Mouse (Mus musculus) retina, postnatal 7 days (tissue): ENCODE data around the gene Tnip1.

Source experiments
- DNase-seq: peaks from one replicate; pipeline ENCODE4 v3.0.0-alpha.2; 2012; ENCODE audit warnings: low read depth, low spot score

Gene Tnip1

DNA sequence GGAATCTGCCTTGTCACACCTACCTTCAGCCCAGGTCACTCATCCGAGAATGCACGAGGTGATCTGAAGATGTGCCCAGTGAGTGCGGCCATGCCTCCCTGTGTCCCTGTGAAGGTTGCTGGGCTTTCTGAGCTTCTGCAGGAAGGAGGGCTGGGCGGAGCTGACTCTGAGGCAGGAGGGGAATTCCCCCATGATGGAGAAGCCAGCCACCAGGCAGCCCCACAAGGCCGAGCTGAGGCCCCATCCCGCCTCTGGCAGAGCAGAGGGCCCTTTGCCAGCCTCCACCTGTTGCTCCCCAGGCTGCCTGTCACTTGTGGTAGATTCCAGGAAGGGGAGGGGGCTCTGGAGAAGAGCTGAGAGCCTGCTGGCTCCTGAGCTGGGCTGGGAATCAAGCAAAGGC, at the start of gene Tnip1:
TSS of gene Tnip1 (minus strand) at position 108 of the 400 bp plus-strand sequence.
- no peak for DNase-seq

DNA sequence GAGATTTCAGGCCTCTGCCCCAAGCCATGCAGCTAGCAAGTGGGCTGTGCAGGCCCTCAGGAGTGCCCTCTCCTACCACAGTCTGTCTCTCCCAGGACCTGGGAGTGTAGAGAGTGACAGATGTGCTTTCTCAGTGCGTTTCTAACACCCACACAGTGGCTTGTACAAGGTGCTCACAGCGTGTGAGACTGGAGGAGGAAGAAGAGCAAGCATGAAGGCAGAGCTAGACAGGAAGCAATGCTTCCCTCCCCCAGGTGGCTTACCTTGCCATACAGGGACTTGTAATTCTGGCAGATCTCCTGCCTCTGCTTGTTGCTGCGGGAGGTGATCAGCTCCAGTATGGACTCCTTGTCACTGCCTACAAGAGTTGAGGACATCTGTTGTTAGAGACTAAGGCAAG, 48.7 kb upstream of the Tnip1 start:
- no peak for DNase-seq

DNA sequence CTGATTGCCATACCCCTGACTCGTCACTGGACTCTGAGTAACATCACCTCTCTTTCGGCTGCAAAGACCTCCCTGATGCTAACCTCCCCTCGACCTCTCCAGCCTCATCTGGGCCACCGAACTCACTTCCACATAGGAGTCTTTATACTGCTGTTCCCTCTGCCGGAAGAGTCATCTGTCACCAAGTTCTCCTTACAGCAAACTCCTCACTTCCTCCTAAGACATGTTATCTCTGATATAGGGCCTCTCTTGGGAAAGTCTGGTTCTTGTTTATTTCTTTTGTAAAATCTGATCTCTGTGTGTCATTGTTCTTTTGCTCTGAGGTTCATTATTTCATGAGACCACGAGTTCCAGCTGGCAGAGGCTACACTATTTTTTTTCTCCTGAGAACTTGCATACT, 45.5 kb upstream of the Tnip1 start:
- DNase-seq: no peak

DNA sequence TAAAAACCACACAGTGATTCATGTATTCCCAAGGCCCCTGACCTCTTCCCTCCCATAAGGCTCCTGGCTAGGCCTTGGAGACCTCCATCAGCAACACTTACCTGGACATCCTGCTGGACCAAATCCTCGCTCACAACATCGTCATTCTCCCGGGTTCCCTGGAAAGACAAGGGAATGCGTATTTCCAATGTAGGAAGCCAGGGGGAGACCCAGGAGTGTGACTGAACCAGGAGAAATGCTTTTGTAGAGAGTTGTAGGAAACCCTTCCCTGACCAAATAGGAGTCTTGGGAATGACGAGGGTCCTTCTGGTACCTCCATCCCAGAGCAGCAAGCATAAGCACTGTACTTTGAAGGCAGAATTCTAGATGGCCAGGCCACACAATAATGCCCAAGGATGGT, 43.0 kb upstream of the Tnip1 start:
- DNase-seq: no peak

DNA sequence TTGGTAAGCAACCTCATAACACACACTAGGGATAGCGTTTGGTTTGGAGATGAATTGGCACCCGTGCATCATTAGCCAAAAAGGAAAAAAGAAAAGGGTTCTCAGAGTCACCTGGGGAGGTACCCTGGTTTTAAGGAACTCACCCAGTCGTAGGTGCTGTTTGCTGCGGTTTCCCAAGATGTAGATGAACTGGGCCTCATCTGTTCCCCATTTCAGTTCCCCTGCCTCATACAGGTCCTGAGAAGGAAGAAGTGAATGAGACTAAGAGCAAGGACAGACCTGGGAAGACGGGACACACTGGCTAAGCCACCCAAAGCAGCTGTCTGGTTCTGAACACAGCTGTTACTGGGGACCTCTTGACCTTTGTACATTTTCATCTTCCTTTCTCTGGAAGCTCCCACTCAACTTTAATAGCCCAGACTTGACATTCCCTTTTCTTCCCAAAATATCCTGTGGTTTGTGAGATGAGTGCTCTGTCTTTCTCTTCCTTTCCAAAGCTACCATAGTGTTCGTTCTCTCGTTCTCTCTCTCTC, 42.3 kb upstream of the Tnip1 start:
- DNase-seq: no peak

DNA sequence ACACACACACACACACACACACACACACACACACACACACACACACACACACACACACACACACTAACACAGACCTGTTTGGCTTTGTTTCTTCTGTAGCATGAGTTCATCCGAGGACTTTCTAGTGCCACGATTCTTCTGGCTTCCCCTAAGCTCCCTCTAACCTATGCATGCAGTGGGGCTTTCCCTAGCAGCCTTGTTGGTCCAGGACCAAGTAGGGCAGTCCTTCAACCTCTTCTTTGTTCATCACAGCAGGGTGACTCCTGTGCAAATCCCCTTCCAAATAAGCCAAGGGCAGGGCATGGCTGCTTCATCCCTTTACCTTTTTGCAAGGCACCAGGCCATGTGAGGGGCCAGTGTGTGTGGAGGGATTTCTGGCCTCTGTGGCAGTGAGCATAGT, 36.0 kb upstream of the Tnip1 start:
- DNase-seq: no peak

DNA sequence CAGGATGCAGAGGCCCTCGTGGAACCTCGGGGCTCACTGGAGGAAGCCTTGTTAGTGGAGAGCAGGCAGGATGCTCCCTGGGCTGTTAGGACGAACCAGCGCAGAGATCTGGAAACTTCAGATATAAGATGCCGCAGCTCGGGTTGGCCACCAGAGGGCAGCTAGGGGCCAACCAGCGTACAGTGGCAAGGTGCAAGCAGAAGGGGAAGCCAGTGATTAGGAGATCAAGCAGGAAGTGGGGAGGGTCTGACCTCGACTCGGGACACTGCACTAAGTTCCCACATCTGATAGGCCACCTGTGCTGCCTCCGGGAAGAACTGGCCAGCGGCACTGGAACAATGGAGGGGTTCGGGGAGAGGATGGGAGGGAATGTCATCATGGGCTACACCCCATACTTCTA, 35.6 kb upstream of the Tnip1 start:
- peak; percentile 48 for DNase-seq

DNA sequence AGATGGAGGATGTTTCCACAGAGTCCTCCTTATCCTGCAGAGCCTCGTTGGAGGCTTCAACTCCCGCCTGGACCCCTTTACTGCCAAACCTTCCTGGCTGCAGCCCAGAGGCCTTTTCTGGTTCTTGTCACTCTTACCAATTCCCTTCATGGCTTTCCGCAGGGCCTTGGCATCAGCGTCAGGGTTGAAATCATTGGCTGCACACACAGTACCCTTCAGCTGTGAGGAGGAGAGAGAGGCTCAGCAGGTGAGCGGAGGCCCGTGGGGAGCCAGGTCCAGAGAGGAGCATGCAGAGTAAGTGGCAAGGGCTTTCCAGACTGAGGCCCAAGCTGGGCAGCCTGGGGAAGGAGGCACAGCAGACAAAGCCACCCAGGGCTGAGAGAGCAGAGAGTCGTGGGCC, 33.5 kb upstream of the Tnip1 start:
- no peak for DNase-seq

DNA sequence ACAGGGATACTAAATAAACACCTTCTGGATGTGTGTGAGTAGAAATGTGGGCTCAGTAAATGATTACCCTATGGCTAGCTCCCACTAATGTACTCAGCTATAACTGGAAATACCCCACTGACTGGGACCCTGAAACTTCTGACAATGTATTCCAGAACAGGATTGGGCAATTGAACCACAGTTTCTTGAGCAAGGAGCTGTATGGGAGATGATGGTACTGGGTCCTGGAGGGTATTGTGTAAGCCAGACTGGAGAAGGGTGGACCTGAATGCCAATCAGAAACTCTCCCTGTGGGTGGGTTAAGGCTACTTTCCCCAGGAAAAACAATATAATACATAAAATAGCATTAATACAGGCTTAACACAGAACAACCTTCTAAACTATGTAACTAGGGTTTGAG, 27.2 kb upstream of the Tnip1 start:
- DNase-seq: no peak

DNA sequence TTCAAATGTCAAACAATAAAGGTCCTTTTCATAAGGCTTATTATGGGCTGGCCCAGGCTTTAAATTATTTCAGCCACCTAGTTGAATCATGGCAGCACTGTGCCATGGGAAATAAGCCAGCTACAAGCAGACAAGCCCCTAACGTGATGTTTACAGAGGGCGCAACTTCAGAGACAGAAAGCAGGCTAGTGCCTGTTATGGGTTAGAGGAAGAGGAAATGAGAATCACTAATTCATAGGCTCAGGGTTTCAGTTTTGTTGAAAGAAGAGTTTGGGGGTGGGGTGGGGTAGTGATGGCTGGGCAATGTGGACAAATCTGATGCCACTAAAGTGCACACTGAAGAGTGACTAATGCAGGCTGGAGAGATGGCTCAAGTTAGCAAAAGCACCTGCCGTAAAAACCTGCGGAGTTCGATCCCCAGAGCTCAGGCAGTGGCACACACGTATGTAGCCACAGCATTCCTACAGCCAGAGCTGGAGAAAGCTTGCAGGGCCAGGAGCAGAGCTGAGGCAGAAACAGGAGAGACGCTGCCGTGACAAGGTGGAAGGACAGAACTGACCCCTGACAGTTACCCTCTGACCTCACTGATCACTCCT, 26.1 kb upstream of the Tnip1 start:
- DNase-seq: no peak

DNA sequence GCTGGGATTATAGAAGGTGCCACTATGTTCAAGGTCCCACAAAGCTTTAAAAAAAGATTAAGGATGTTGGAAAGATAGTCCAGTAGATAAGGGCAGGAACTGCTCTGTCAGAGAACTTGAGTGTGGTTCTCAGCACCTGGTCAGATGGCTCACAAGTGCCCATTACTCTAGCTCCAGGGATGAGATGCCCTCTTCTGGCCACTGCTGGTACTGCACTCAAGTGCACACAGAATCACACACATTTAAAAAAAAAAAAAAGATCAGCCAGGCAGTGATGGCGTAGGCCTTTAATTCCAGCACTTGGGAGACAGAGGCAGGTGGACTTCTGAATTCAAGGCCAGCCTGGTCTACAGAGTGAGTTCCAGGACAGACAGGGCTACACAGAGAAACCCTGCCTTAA, 25.3 kb upstream of the Tnip1 start:
- DNase-seq: no peak

DNA sequence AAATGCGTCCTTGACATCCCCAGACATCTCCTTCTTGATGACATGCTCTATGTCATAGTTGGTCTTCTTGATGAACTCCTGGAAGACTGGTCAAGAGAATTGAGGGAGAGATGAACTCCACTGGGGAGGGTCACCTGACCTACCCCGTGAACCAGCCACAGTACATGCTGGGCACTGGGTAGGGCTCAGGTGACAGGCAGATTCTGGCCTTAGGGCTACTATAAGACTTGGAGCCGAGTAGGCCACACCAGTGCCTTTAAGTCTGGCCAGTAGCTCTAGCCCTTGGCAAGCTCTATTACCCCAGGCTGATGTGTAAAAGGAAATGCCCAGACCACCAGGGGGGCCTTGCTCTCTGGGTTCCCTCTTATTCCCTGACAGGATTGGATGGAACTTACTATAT, 22.4 kb upstream of the Tnip1 start:
- no peak for DNase-seq

DNA sequence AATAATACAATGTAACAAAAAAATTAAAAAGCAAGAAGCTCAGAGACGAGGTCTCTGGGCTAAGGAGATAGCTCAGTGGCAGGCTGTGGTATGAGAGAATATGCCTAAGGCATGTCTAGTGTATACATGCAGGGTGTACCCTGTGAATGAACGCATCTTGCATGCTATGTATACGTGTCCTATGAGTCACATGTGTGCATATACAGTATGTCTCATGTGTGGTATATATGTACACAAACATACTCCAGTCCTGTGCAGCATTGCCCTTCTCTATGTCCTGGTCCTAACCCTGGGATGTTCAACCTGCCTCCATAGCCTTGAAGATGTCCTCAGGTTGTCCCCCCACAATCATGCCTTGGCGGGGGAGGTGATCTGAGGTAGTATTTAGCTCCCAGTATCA, 21.9 kb upstream of the Tnip1 start:
- DNase-seq: no peak

DNA sequence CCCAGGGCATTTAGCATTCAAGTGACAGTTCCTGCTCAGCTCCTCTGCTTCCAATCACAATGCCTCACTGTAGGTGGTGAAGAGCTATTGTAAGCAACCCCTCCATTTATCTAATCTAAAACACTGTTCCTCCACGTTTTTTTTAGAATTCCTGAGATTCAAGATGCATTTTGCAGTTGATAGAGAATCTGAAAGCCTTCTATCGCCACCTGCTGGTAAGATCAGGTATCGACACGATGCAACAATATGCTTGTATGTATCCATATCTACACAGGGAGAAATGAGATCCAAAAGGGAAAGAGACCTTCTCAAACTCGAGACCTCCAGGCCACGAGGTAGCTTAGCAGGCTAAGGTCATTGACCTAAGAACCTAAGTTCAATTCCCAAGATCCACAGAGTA, 21.4 kb upstream of the Tnip1 start:
- DNase-seq: peak; percentile 69

DNA sequence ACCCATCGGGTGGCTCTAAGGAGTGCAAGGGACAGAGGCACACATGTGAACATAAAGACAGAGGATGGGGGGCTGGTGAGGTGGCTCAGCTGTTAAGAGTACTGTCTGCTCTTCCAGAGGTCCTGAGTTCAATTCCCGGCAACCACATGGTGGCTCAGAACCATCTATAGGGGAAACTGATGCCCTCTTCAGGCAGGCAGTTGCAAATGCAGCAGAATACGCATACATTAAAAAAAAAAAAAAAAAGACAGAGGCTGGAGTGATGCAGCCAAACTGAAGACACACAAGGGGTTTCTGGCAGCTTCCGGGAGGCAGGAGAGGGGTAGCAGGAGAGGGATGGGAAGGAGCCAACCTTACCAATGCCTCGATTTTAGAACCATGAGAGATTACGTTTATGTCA, 19.8 kb upstream of the Tnip1 start:
- no peak for DNase-seq

DNA sequence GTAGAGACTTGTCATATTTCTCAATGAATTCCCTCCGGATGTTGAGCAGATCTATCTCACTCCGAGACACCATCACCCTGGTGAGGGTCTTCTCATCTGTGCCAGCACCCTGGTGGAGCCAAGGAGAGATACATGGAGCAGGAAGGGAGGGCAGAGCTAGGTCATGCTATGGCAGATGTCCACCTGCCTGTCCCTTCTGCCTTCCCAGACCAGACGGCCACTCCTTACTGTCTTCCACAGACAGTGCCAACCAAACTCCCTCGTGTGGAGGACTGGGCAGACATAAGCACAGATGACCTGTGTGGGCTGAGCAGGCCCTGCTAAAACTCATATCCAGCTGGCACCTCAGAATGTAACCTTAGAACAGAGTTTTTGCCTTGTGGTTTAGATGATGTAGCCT, 18.9 kb upstream of the Tnip1 start:
- DNase-seq: no peak

DNA sequence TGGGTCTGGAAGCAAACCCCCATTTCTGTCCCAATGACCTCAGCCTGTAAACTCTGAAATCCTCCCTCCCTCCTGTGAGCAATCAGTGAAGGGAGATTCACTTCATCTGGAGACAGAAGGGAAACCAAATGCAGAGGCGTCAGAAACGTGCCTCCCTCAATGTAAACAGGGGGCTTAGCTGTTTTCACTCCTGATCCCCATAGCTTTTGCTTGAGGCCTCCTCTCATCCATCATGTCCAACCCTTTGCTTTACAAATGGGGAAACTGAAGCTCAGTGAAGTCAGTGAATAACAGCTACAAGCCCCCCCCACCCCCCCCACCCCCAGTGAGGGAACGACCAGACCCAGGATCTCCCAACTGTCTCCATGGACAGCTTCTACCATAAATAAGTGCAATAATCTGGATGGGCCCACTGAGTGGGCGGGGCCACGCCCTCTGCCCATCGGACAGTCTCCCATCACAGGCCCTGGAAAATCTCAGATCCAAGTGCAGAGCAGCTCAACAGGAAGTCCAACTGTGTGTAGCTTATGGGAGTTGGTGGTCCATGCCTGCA, 14.7 kb upstream of the Tnip1 start:
- DNase-seq: no peak

DNA sequence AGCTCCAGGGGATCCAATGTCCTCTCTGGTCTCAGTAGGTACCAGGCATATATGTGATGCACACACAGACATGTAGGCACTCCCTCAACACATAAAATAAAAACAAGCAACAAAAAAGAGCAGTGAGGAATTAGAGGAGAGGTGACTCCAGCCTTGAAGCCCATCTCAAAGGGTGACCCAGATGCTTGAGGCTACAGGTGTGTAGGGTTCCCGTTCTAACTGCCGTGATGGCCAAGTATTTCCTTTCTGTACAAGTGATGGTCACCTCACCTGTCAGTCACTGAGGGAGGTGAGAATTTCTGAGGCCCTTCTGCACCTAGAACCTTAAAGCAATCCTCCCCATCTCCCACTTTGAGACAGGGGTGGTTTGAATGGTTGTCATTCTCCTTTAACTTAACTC, 13.6 kb upstream of the Tnip1 start:
- no peak for DNase-seq

DNA sequence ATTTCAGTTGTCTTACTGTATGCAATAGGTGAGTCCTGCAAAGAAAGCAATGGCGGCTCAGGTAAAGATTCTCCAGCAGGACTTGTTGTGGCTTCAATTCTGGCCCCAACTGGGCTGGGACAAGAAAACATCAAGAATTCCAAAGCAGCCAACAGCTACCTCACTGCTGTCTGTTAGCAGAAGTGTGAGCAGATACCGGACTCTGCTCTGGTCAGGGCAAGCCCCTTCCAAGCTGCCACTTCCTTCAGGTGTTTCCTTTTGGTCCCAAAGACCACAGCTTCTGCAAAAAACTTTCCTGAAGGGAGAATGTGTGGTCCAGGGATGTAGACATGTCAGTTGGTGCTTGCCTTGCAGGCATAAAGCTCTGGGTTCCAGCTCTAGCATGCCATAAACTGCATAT, 13.0 kb upstream of the Tnip1 start:
- no peak for DNase-seq

DNA sequence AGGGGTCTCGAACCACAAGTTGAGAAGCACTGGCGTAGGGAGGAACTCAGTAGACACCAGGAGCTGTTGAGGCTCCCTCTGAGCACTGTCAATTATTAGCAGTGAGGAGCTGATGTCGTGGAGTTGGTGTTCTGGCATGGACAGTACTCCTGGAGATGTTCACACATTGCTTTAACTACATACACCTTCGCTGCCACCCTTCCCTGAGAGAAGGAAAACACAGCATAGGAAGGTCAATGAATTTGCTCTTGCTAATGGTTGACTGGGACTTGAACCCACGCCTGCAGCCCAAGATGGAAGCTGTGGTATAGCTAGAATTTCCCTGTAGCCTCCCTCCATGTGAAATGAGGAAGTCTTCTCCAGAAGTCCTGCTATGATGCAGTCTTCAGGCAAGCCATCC, 12.6 kb upstream of the Tnip1 start:
- no peak for DNase-seq

DNA sequence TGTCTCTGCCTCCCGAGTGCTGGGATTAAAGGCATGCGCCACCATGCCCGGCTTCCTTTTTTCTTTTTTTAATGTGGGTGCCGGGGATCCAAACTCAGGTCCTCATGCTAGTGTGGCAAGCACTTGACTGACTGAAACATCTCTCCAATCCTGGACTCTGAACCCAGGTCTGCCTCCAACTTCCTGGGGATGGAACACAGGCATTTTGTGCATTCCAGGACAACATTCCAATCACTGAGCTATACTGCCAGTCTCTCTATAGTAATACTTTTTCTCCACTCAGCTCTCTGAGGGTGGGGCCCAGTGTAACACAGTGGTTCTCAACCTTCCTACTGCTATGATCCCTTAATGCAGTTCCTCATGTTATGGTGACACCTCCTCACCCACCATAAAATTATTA, 11.9 kb upstream of the Tnip1 start:
- no peak for DNase-seq

DNA sequence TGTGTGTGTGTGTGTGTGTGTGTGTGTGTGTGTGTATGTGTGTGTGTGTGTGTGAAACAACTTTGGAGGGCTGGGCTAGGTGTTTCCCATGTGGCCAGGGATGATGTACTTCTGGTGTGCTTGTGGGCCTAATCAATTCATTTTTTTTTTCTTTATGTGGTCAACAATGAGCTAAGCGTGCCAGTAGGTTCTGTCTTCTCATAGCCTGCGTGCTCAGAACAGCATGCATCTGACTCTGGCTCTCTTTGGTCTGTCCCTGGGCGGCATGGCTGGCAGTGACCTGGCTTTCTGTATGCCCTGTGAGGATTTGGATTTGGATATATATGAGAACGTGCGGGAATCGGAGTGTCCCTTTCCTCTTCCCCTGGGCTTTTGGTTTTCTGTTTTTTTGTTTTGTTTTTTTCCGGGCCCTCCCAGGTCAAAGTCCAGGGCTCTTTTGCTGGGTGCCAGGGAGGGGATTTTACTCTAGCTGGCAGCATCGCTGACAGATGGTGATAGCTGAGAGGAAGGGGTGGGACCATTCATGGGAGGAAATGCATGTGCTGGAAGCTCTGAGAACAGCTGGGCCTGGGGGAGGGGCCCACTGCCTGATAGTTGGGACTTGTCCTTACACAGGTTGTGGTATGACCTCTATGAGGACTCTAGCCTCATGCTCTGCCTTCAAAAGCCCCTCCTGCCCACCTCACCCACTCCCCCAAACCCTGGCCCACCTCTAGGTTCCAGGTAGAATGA, 10.9 kb upstream of the Tnip1 start:
- DNase-seq: peak; percentile 51

DNA sequence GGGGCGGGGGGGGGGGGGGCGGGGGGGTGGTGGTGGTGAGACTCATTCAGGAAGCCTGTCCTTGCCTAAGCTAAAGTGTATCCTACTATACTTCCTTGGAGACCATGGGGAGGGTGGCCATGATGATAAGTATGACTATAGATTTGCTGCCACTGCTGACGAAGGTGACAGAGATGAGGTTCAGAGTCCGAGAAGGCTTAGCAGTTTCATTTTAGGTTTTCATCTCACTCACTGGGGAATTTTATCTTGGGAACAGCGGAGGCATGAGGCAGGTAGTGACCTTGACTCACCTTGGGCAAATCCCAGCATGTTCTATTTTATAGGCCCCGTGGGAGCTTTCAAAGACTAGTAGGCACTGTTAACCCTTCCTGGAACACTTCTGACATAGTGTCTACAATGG, 10.1 kb upstream of the Tnip1 start:
- DNase-seq: no peak
